Mouse (Mus musculus) MEL (cell line): ENCODE results near the gene 1700022I11Rik. TPM values are rescaled to one million over a fixed set of nuclear protein-coding genes. Genes with fewer than 3 reads are reported as not detected.

Experiments
- DNase-seq: peaks from one replicate; pipeline ENCODE4 v3.0.0; 2011; ENCODE audit warnings: low read depth, low spot score
- H3K27ac ChIP-seq: 2 replicates; pipeline ENCODE4 v1.5.1; 2012; ENCODE audit warnings: low read depth, mild to moderate bottlenecking, control low read depth, low read length, moderate library complexity; ENCODE audit not compliant: control insufficient read depth
- H3K27me3 ChIP-seq, 2 experiments: fragments of 150-350 bp in 1 of 2; sonication (generic) in 1 of 2; 2 replicates each; pipeline ENCODE4 v1.6.1; 2012; ENCODE audit warnings: low read length in 2 of 2, mild to moderate bottlenecking in 2 of 2, improper control_type of control experiment in 1 of 2, moderate library complexity in 1 of 2; ENCODE audit not compliant: insufficient read depth in 2 of 2, control insufficient read depth in 1 of 2
- H3K36me3 ChIP-seq, 2 experiments: 2 replicates each; pipeline ENCODE4 v1.6.1; 2012 to 2014; ENCODE audit warnings: low read length in 2 of 2, improper control_type of control experiment in 1 of 2, inconsistent platforms in 1 of 2, mild to moderate bottlenecking in 1 of 2; ENCODE audit not compliant: insufficient read depth in 2 of 2, control insufficient read depth in 1 of 2
- H3K4me1 ChIP-seq, 2 experiments: fragments of 150-350 bp in 1 of 2; sonication (generic) in 1 of 2; 2 replicates each; pipeline ENCODE4 v1.6.1; 2012; ENCODE audit warnings: low read length in 2 of 2, improper control_type of control experiment in 1 of 2, mild to moderate bottlenecking in 1 of 2; ENCODE audit not compliant: insufficient read depth in 2 of 2, control insufficient read depth in 1 of 2
- H3K4me3 ChIP-seq, 2 experiments: fragments of 150-350 bp in 1 of 2; sonication (generic) in 1 of 2; 2 replicates each; pipeline ENCODE4 v1.5.1; 2012; ENCODE audit warnings: low read depth in 2 of 2, low read length in 2 of 2, mild to moderate bottlenecking in 2 of 2, moderate library complexity in 2 of 2, control low read depth in 1 of 2, improper control_type of control experiment in 1 of 2; ENCODE audit not compliant: control insufficient read depth in 1 of 2, insufficient read depth in 1 of 2
- H3K79me2 ChIP-seq: 2 replicates; pipeline ENCODE4 v1.6.1; 2012; ENCODE audit warnings: mild to moderate bottlenecking, low read length, moderate library complexity; ENCODE audit not compliant: control insufficient read depth, poor library complexity, insufficient read depth
- H3K9ac ChIP-seq: 2 replicates; pipeline ENCODE4 v1.6.1; 2012; ENCODE audit warnings: low read depth, mild to moderate bottlenecking, control low read depth, low read length, moderate library complexity; ENCODE audit not compliant: control insufficient read depth, poor library complexity, severe bottlenecking
- H3K9me3 ChIP-seq: fragments of 150-350 bp; sonication (generic); replicated peaks from 2 replicates; pipeline ENCODE4 v1.6.1; 2012; ENCODE audit warnings: mild to moderate bottlenecking, low read length, improper control_type of control experiment, moderate library complexity; ENCODE audit not compliant: insufficient read depth
- CHD2 ChIP-seq: IDR thresholded peaks from 2 replicates; pipeline ENCODE4 v1.6.1; 2011; ENCODE audit warnings: low read length, improper control_type of control experiment
- CTCF ChIP-seq, 3 experiments: IDR thresholded peaks in 2 of 3; conservative IDR thresholded peaks in 1 of 3; 2 replicates each; pipeline ENCODE4 v1.5.1; 2011 to 2012; ENCODE audit warnings: low read length in 3 of 3, low read depth in 2 of 3, mild to moderate bottlenecking in 2 of 3, improper control_type of control experiment in 1 of 3, inconsistent platforms in 1 of 3, mixed read lengths in 1 of 3, moderate library complexity in 1 of 3; ENCODE audit not compliant: control insufficient read depth in 1 of 3, insufficient read depth in 1 of 3, poor library complexity in 1 of 3, severe bottlenecking in 1 of 3
- E2F4 ChIP-seq: IDR thresholded peaks from 2 replicates; pipeline ENCODE4 v1.6.1; 2011; ENCODE audit warnings: low read depth, low read length, improper control_type of control experiment, borderline replicate concordance
- ELF1 ChIP-seq: IDR thresholded peaks from 2 replicates; pipeline ENCODE4 v1.6.1; 2014; ENCODE audit warnings: low read depth, mild to moderate bottlenecking, inconsistent platforms, low read length, improper control_type of control experiment, moderate library complexity
- HCFC1 ChIP-seq: IDR thresholded peaks from 2 replicates; pipeline ENCODE4 v1.6.1; 2012; ENCODE audit warnings: low read depth, mild to moderate bottlenecking, inconsistent platforms, low read length, improper control_type of control experiment, moderate library complexity
- KAT2A ChIP-seq: conservative IDR thresholded peaks from 2 replicates; pipeline ENCODE4 v1.6.1; 2012; ENCODE audit warnings: low read depth, low read length, improper control_type of control experiment, inconsistent platforms
- MAX ChIP-seq: IDR thresholded peaks from 2 replicates; pipeline ENCODE4 v1.6.1; 2011; ENCODE audit warnings: low read length, improper control_type of control experiment
- MAZ ChIP-seq: IDR thresholded peaks from 2 replicates; pipeline ENCODE4 v1.6.1; 2012; ENCODE audit warnings: low read depth, mild to moderate bottlenecking, inconsistent platforms, low read length, improper control_type of control experiment
- MEF2A ChIP-seq: IDR thresholded peaks from 2 replicates; pipeline ENCODE4 v1.6.1; 2014; ENCODE audit warnings: low read depth, mild to moderate bottlenecking, inconsistent platforms, low read length, improper control_type of control experiment; ENCODE audit not compliant: poor library complexity, insufficient replicate concordance, severe bottlenecking; ENCODE audit errors: extremely low read depth
- MXI1 ChIP-seq: IDR thresholded peaks from 2 replicates; pipeline ENCODE4 v1.6.1; 2011; ENCODE audit warnings: mild to moderate bottlenecking, low read depth, low read length, improper control_type of control experiment
- MYB ChIP-seq: IDR thresholded peaks from 2 replicates; pipeline ENCODE4 v1.6.1; 2011; ENCODE audit warnings: mild to moderate bottlenecking, low read depth, low read length, improper control_type of control experiment
- MYC ChIP-seq: IDR thresholded peaks from 2 replicates; pipeline ENCODE4 v1.6.1; 2011; ENCODE audit warnings: low read depth, mild to moderate bottlenecking, low read length, improper control_type of control experiment, moderate library complexity
- NRF1 ChIP-seq: IDR thresholded peaks from 2 replicates; pipeline ENCODE4 v1.6.1; 2014; ENCODE audit warnings: low read depth, mild to moderate bottlenecking, inconsistent platforms, low read length, improper control_type of control experiment, moderate library complexity; ENCODE audit not compliant: poor library complexity, insufficient read depth, severe bottlenecking
- POLR2A ChIP-seq, 2 experiments: IDR thresholded peaks; 2 replicates each; pipeline ENCODE4 v1.6.1; 2011 to 2012; ENCODE audit warnings: low read length in 2 of 2, mild to moderate bottlenecking in 2 of 2, control low read depth in 1 of 2, improper control_type of control experiment in 1 of 2, low read depth in 1 of 2, moderate library complexity in 1 of 2; ENCODE audit not compliant: control insufficient read depth in 1 of 2, insufficient read depth in 1 of 2, poor library complexity in 1 of 2
- POLR2AphosphoS2 ChIP-seq: IDR thresholded peaks from 2 replicates; pipeline ENCODE4 v1.6.1; 2011; ENCODE audit warnings: low read length, improper control_type of control experiment
- RAD21 ChIP-seq: IDR thresholded peaks from 2 replicates; pipeline ENCODE4 v1.6.1; 2011; ENCODE audit warnings: mild to moderate bottlenecking, low read depth, low read length, improper control_type of control experiment
- RCOR1 ChIP-seq: IDR thresholded peaks from 2 replicates; pipeline ENCODE4 v1.6.1; 2012; ENCODE audit warnings: low read depth, mild to moderate bottlenecking, inconsistent platforms, low read length, improper control_type of control experiment
- TAL1 ChIP-seq: IDR thresholded peaks from 2 replicates; pipeline ENCODE4 v1.6.1; 2012; ENCODE audit warnings: mild to moderate bottlenecking, inconsistent platforms, low read length, moderate library complexity, mixed read lengths
- UBTF ChIP-seq: IDR thresholded peaks from 2 replicates; pipeline ENCODE4 v1.6.1; 2012; ENCODE audit warnings: low read depth, mild to moderate bottlenecking, inconsistent platforms, low read length, improper control_type of control experiment, moderate library complexity, borderline replicate concordance; ENCODE audit not compliant: insufficient read depth
- USF2 ChIP-seq, 2 experiments: IDR thresholded peaks; 2 replicates each; pipeline ENCODE4 v1.6.1; 2011 to 2012; ENCODE audit warnings: improper control_type of control experiment in 2 of 2, low read length in 2 of 2, borderline replicate concordance in 1 of 2, inconsistent platforms in 1 of 2, low read depth in 1 of 2, mild to moderate bottlenecking in 1 of 2; ENCODE audit not compliant: insufficient read depth in 1 of 2
- ZC3H11A ChIP-seq: IDR thresholded peaks from 2 replicates; pipeline ENCODE4 v1.6.1; 2012; ENCODE audit warnings: low read depth, mild to moderate bottlenecking, inconsistent platforms, low read length, improper control_type of control experiment
- ZMIZ1 ChIP-seq: IDR thresholded peaks from 2 replicates; pipeline ENCODE4 v1.6.1; 2012; ENCODE audit warnings: low read depth, mild to moderate bottlenecking, inconsistent platforms, low read length, improper control_type of control experiment, moderate library complexity
- ZNF384 ChIP-seq: IDR thresholded peaks from 2 replicates; pipeline ENCODE4 v1.6.1; 2012; ENCODE audit warnings: low read depth, mild to moderate bottlenecking, inconsistent platforms, low read length, improper control_type of control experiment
- polyA plus RNA-seq, 2 experiments: library from polyadenylated mRNA; stranded (reverse) in 1 of 2; unstranded in 1 of 2; fragments of >175 nt in 1 of 2; fragments of >200 nt in 1 of 2; gene quantifications; 2 replicates each; pipeline versions ENCODE4 v1.2.1 to v1.2.4; 2012; ENCODE audit warnings: low replicate concordance in 2 of 2, low read depth in 1 of 2; ENCODE audit not compliant: insufficient read length in 2 of 2, insufficient read depth in 1 of 2, missing spikeins in 1 of 2
- total RNA-seq: library from RNA; depleted of rRNA; stranded (reverse); fragments of 300-350 nt; gene quantifications from 2 replicates; pipeline ENCODE4 v1.2.3, GENCODE M21; 2012

Gene 1700022I11Rik
- total and polyA plus RNA-seq, 3 experiments = 0.39 to 0.54 TPM; not detected in 1

DNA sequence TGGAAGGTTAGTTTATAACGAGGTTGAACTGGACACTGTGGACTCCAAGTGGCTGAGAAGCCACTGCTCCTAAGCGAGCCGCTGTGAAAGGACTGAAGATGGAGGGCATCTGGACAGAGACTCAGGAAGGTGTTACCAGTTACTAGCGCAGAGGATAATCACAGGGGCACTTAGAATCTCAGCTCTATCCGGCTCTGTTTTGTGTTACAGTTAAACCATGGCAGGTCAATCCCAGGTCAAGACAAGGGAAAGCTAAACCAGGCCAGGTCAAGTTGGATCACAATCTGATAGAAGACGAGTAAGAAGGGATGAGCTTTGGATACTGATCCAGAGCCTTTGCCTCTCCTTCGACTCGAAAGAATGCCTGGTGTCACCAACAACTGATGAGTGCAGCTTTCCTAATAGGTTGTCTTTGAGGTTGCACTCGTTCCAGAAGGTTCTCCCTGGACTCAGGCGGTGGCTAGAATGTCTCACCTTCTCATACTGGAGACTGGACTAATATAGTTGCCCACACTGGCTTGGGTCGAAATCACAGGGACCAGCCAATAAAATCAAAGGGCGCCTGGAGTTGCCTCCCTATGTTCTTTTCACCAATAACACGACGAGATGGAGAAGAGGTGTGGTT lies 20.2 kb upstream of the 1700022I11Rik start:
- H3K4me1 ChIP-seq = peaks cover 0 to 8% of the 10 kb centered on the region in 2 experiments; a peak in 1 of 4 replicates

DNA sequence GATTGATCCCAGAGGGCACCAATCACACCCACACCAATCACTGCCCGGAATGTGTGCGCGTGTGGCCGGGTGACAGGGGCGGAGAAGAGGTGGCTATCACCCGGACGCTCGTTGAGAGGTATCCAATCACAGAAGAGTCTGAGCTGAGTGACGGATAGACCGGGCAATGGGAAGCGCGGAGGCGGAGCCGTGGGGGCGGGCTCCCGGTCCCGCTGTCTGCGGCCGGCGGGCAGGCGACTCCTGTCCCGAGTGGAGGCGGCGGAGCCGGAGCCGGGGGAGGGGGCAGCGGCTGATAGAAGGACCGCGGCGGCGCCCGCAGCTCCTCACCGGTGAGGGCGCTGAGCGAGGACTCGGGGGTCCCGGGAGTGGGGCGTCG lies 19.7 kb upstream of the 1700022I11Rik start, which contains the start of gene Dnajb5:
Gene Dnajb5 (plus strand): TSS at position 139 of the 376 bp plus-strand sequence.
- no peak; the same call in none of the 2 replicates for TF ChIP-seq MXI1
- TF ChIP-seq RCOR1 = 0 out of 2 replicates have a peak, but pooled peaks have one; percentile 25
- peak; percentile 12; the same call in 1 of the 2 replicates for TF ChIP-seq HCFC1
- TF ChIP-seq POLR2A (IDR thresholded peaks at IDR 0.05; ENCODE audit: control insufficient read depth in 1 of 2, insufficient read depth in 1 of 2, low read depth in 1 of 2, low read length in 2 of 2, poor library complexity in 1 of 2) = peak; percentile 37 to 82; a peak in 3 of 4 replicates
- TF ChIP-seq NRF1 = peak; percentile 43; the same call in 1 of the 2 replicates
- TF ChIP-seq CHD2 = peak; percentile 72
- H3K27me3 ChIP-seq = no peaks in the 10 kb centered on the region

More for the DNA sequence above, 20.2 kb upstream of the 1700022I11Rik start:
- DNase-seq = no peak
- Histone ChIP-seq H3K9me3 (no peaks in the 10 kb centered on the region), H3K27ac (no peak overlapping the region), H3K27me3 (peaks cover 0 to 1% of the 10 kb centered on the region in 2 experiments; a peak in 1 of 4 replicates), H3K79me2 (no peaks in the 10 kb centered on the region; the same call in 1 of the 2 replicates), H3K4me3 (peak overlapping the region; percentile 9 to 77; a peak in 3 of 4 replicates), H3K9ac (no peak overlapping the region), H3K36me3 (no peaks in the 10 kb centered on the region)
- TF ChIP-seq MEF2A = no peak
- no peak for TF ChIP-seq E2F4
- TF ChIP-seq MYC = no peak
- TF ChIP-seq RCOR1 = no peak
- no peak for TF ChIP-seq ZMIZ1
- TF ChIP-seq HCFC1 = no peak
- no peak for TF ChIP-seq ELF1
- no peak for TF ChIP-seq MAX
- no peak for TF ChIP-seq RAD21
- TF ChIP-seq CTCF (IDR thresholded peaks at IDR 0.05 in 2 of 3, conservative IDR thresholded peaks at IDR 0.05 in 1 of 3; ENCODE audit: control insufficient read depth in 1 of 3, insufficient read depth in 1 of 3, low read depth in 2 of 3, low read length in 3 of 3, poor library complexity in 1 of 3, severe bottlenecking in 1 of 3) = no peak
- no peak for TF ChIP-seq POLR2AphosphoS2
- no peak for TF ChIP-seq TAL1
- no peak for TF ChIP-seq UBTF
- no peak for TF ChIP-seq MYB
- no peak for TF ChIP-seq KAT2A
- no peak for TF ChIP-seq ZNF384
- TF ChIP-seq MAZ = no peak
- TF ChIP-seq USF2 (IDR thresholded peaks at IDR 0.05; ENCODE audit: borderline replicate concordance in 1 of 2, insufficient read depth in 1 of 2, low read depth in 1 of 2, low read length in 2 of 2) = no peak
- TF ChIP-seq ZC3H11A = no peak

More for the DNA sequence above, 19.7 kb upstream of the 1700022I11Rik start, which contains the start of gene Dnajb5:
- H3K79me2 ChIP-seq = no peaks in the 10 kb centered on the region; the same call in 1 of the 2 replicates
- peak within 1 kb of the TSS; percentile 79 for H3K9ac ChIP-seq
- H3K4me1 ChIP-seq = peaks cover 0 to 8% of the 10 kb centered on the region in 2 experiments; a peak in 1 of 4 replicates
- peak within 1 kb of the TSS; percentile 70 to 77 for H3K4me3 ChIP-seq
- no peaks in the 10 kb centered on the region for H3K9me3 ChIP-seq
- no peaks in the 10 kb centered on the region for H3K36me3 ChIP-seq
- peak; percentile 94 for DNase-seq
- H3K27ac ChIP-seq = peak within 1 kb of the TSS; percentile 32; the same call in 1 of the 2 replicates
